Mouse (Mus musculus): ENCODE results near the gene AA986860.

AA986860 gene

DNA sequence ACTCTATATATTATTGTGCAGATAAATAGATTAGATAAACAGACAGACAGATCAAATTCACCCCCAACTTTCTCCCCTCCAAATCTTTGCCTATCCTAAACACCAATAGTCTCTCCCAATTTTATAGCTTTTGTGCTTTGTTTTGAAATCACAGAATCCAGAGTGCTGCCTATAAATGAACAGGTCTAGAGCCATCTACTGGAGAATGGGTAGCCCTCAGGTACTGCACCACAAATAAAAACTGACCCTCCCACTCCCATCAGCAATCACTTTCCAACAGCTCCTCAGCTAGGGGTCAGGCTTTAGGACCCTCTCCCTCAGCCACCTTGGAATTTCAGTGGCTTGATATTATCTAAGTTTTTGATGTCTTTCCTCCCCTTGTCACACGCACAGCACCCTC, 44.9 kb downstream of the AA986860 start:
- DNase-seq = no peak

DNA sequence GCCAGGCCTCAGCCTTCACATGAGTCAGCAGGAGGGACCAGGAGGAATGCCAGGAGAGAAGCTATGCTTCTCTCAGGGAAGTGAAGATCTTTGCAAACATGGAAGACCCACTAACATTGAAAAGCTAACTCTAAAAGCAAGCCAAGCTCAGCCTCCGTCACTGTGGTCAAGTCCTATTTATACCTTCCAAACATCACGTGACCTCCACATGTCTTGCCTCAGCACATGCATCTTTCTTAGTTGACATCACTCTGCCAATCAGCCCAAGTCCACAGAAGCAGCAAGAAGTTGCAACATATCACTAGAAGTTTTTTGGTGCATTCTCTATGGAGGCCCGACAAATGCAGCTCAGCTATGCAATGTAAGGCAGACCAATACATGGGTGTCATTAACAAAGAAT, 48.1 kb downstream of the AA986860 start:
- no peak for DNase-seq

DNA sequence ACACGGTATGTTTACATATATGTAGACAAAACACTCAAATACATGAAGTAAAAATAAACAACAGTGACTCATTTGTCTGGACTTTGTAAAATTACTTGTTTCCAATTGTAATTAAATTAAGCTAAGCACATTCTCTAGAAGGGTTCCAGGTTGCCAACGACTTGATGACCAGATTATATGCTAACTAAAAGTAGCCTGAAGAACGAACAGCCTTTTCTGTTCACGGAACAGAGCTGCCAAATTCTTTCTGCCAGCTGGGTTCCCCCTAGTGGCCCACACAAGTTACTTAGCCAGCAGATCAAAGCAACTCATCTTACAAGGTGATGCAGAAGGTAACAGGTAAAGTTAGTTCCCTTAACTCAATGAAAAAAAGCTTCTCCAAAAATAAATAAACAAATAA, 52.3 kb downstream of the AA986860 start:
- DNase-seq = peak; percentile 53 to 61

DNA sequence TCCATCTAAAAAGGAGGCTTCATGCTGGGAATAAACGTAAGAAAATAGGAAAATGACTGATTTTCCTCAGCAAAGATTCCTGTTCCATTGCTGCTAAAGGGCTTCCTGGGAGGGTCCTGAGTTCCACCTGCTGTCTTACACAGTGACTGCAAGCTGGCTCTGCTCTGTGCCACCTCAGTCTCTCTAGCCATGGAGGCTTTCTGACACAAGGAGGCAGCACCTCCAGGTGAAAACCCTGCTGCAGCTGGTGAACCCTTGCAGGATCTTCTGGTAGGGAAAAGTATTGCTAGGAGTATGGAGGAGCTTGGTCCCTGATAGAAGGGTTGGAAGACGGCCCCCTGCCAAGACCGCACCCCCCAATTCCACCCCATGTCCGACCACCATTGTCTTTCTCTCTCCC, 55.2 kb downstream of the AA986860 start:
- DNase-seq = peak; percentile 37 to 62

DNA sequence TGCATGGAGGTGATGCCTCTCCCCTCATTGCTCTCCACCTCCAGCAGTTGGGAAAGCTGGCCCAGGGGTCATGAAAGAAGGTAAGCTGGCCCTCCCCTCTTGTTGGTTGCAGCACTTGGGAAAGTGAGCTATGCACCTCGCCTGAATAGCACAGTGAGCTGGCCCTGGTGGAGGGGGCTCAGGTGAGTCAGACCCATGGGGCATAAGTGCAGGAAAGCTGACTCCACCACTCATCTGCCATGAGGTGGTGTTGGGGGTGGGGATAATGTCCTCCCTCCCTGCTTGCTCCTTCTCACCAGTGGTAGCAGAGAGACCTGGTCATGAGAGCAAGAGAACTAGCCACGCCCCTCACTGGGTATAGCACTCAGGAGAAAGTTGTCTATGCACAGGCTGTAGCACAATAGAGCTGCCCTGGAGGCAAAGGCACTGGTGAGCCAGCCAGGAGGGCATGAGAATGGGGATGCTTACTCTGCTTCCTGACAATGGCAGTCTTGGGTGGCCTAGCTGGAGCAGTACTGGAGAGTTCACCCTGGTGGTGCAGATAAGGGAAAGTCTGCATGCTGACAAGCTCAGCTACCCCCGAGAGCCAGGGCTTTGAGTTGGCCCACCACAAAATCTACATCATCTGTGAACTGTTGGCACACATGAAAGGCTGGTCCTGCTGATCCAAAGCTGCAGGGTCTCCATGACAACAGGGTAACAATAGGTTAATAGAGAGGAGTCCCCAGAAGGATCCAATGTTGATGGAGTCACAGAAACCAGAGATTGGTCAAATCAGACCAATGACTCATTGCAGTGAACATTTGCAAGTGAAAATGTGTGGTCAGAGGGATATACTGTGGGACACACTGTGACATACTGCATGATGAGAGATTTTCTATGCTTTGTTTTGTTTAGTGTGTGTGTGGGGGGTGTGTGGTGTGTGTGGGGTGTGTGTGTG, 58.0 kb downstream of the AA986860 start:
- no peak for DNase-seq

Measured in kidney, postnatal 36 days (tissue).